Mouse (Mus musculus) bone marrow, adult 2 months (tissue): ENCODE measurements around the gene Ascc3.

Experiments
- CTCF ChIP-seq: fragments of 200-500 bp; IDR thresholded peaks from 2 replicates; pipeline ENCODE4 v1.5.1; 2011; ENCODE audit warnings: low read length, control low read depth; ENCODE audit not compliant: control insufficient read depth, insufficient read depth
- POLR2A ChIP-seq: fragments of 200-500 bp; IDR thresholded peaks from 2 replicates; pipeline ENCODE4 v1.6.1; 2011; ENCODE audit warnings: low read depth, mild to moderate bottlenecking, control low read depth, low read length, borderline replicate concordance; ENCODE audit not compliant: control insufficient read depth

DNA sequence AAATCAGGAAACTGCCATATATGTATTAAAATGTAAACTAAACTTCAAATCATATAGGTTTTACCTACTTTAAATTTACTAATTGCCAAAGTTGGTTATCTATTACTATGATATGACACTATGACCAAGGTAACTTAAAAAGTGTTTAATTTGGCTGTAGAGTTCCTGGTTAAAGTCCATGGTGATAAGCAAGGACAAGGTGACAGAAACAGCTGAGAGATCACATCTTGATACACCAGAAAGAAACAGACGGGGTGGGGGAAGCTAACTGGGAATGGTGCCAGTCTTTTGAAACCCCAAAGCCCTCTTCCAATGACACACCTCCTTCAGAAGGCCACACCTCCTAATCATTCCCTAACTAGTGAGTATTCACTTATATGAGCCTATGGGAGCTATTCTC, 33.4 kb downstream of the Ascc3 start:
- no peak for TF ChIP-seq CTCF
- no peak for TF ChIP-seq POLR2A
